Mouse (Mus musculus): ENCODE results near the gene Gspt1. TPM values are rescaled to one million over a fixed set of nuclear protein-coding genes. Genes with fewer than 3 reads are reported as not detected.
A peak's percentile ranks its signal among the peaks of the same experiment; 100 is the strongest.
"Not testable (repeated sequence)": the region's sequence is repeated elsewhere in the genome, so short reads cannot be mapped to it uniquely, and the experiment has no call there.

Gene Gspt1
- 39.6 and 41.9 TPM in 2 replicates for polyA plus RNA-seq (2015; fragmentation: Nextera tagmentation; extraction: Ambion mirVana)

- H3K27me3 ChIP-seq (ENCODE audit: control insufficient read depth, insufficient read depth, low read depth, low read length) = no peaks in the 10 kb centered on the region
- ATAC-seq = peak; percentile 98
- peaks cover 17% of the 10 kb centered on the region for H3K4me1 ChIP-seq (ENCODE audit: control insufficient read depth, insufficient read depth, low read length)
- H3K4me2 ChIP-seq (ENCODE audit: low read length) = peak within 1 kb of the TSS; percentile 96
- under 1% methylated on average over 68 of the region's 76 CpGs for WGBS
- H3K9me3 ChIP-seq (replicated peaks; ENCODE audit: control insufficient read depth, low read length, poor library complexity, severe bottlenecking) = no peaks in the 10 kb centered on the region
- H3K27ac ChIP-seq (ENCODE audit: low read length) = peak within 1 kb of the TSS; percentile 91
- no peaks in the 10 kb centered on the region for H3K36me3 ChIP-seq (ENCODE audit: control insufficient read depth, insufficient read depth, low read length)
- H3K9ac ChIP-seq (ENCODE audit: low read depth, low read length) = peak within 1 kb of the TSS; percentile 93
- peak within 1 kb of the TSS; percentile 100 for H3K4me3 ChIP-seq (ENCODE audit: low read depth, low read length)
Measured at GRCm38 (mm10) chr16:11253898-11254722, at the start of gene Gspt1. Gene Gspt1, minus strand, starts transcription at chr16:11254325.

GRCm38 (mm10) chr16:11303741-11304140 is 49.6 kb upstream of the Gspt1 start:
- H3K4me3 ChIP-seq (ENCODE audit: low read depth, low read length) = no peak overlapping the region
- ATAC-seq = no peak
- H3K27me3 ChIP-seq (ENCODE audit: control insufficient read depth, insufficient read depth, low read depth, low read length) = no peaks in the 10 kb centered on the region
- H3K27ac ChIP-seq (ENCODE audit: low read length) = no peak overlapping the region
- no peaks in the 10 kb centered on the region for H3K36me3 ChIP-seq (ENCODE audit: control insufficient read depth, insufficient read depth, low read length)
- H3K4me2 ChIP-seq (ENCODE audit: low read length) = no peak overlapping the region
- no peaks in the 10 kb centered on the region for H3K9me3 ChIP-seq (replicated peaks; ENCODE audit: control insufficient read depth, low read length, poor library complexity, severe bottlenecking)
- no peak overlapping the region for H3K9ac ChIP-seq (ENCODE audit: low read depth, low read length)
- H3K4me1 ChIP-seq (ENCODE audit: control insufficient read depth, insufficient read depth, low read length) = no peaks in the 10 kb centered on the region

GRCm38 (mm10) chr16:11297700-11298099 is 43.6 kb upstream of the Gspt1 start:
- WGBS = 60% methylated on average over 1 of the region's 1 CpGs
- ATAC-seq = not testable (repeated sequence)

GRCm38 (mm10) chr16:11295583-11295982 is 41.5 kb upstream of the Gspt1 start:
- 84% methylated on average over 4 of the region's 4 CpGs for WGBS
- H3K27ac ChIP-seq (ENCODE audit: low read length) = not testable (repeated sequence)

More at GRCm38 (mm10) chr16:11297700-11298099, 43.6 kb upstream of the Gspt1 start:
- H3K27ac ChIP-seq (ENCODE audit: low read length); H3K4me1 ChIP-seq (ENCODE audit: control insufficient read depth, insufficient read depth, low read length); H3K4me2 ChIP-seq (ENCODE audit: low read length); H3K9ac ChIP-seq (ENCODE audit: low read depth, low read length); H3K4me3 ChIP-seq (ENCODE audit: low read depth, low read length); H3K9me3 ChIP-seq (replicated peaks; ENCODE audit: control insufficient read depth, low read length, poor library complexity, severe bottlenecking); H3K27me3 ChIP-seq (ENCODE audit: control insufficient read depth, insufficient read depth, low read depth, low read length); H3K36me3 ChIP-seq (ENCODE audit: control insufficient read depth, insufficient read depth, low read length): not testable (repeated sequence)

GRCm38 (mm10) chr16:11288873-11289272 is 34.7 kb upstream of the Gspt1 start:
- not testable (repeated sequence) for H3K36me3 ChIP-seq (ENCODE audit: control insufficient read depth, insufficient read depth, low read length); H3K9ac ChIP-seq (ENCODE audit: low read depth, low read length); H3K4me3 ChIP-seq (ENCODE audit: low read depth, low read length); H3K27ac ChIP-seq (ENCODE audit: low read length); H3K4me1 ChIP-seq (ENCODE audit: control insufficient read depth, insufficient read depth, low read length); H3K9me3 ChIP-seq (replicated peaks; ENCODE audit: control insufficient read depth, low read length, poor library complexity, severe bottlenecking); H3K4me2 ChIP-seq (ENCODE audit: low read length); ATAC-seq; H3K27me3 ChIP-seq (ENCODE audit: control insufficient read depth, insufficient read depth, low read depth, low read length)
- WGBS = 88% methylated on average over 7 of the region's 8 CpGs

More at GRCm38 (mm10) chr16:11295583-11295982, 41.5 kb upstream of the Gspt1 start:
- H3K36me3 ChIP-seq (ENCODE audit: control insufficient read depth, insufficient read depth, low read length); ATAC-seq; H3K9ac ChIP-seq (ENCODE audit: low read depth, low read length); H3K4me2 ChIP-seq (ENCODE audit: low read length); H3K27me3 ChIP-seq (ENCODE audit: control insufficient read depth, insufficient read depth, low read depth, low read length); H3K4me1 ChIP-seq (ENCODE audit: control insufficient read depth, insufficient read depth, low read length); H3K9me3 ChIP-seq (replicated peaks; ENCODE audit: control insufficient read depth, low read length, poor library complexity, severe bottlenecking); H3K4me3 ChIP-seq (ENCODE audit: low read depth, low read length): not testable (repeated sequence)

GRCm38 (mm10) chr16:11285949-11286348 is 31.8 kb upstream of the Gspt1 start:
- Histone ChIP-seq H3K9ac (ENCODE audit: low read depth, low read length) (no peak overlapping the region), H3K4me2 (ENCODE audit: low read length) (no peak overlapping the region), H3K4me3 (ENCODE audit: low read depth, low read length) (no peak overlapping the region), H3K4me1 (ENCODE audit: control insufficient read depth, insufficient read depth, low read length) (no peaks in the 10 kb centered on the region), H3K9me3 (replicated peaks; ENCODE audit: control insufficient read depth, low read length, poor library complexity, severe bottlenecking) (no peaks in the 10 kb centered on the region), H3K27ac (ENCODE audit: low read length) (no peak overlapping the region), H3K27me3 (ENCODE audit: control insufficient read depth, insufficient read depth, low read depth, low read length) (no peaks in the 10 kb centered on the region), H3K36me3 (ENCODE audit: control insufficient read depth, insufficient read depth, low read length) (no peaks in the 10 kb centered on the region)
- WGBS = 97% methylated on average over 2 of the region's 2 CpGs
- ATAC-seq = no peak

GRCm38 (mm10) chr16:11284881-11285280 is 30.8 kb upstream of the Gspt1 start:
- no peak overlapping the region for H3K9ac ChIP-seq (ENCODE audit: low read depth, low read length)
- no peaks in the 10 kb centered on the region for H3K27me3 ChIP-seq (ENCODE audit: control insufficient read depth, insufficient read depth, low read depth, low read length)
- H3K9me3 ChIP-seq (replicated peaks; ENCODE audit: control insufficient read depth, low read length, poor library complexity, severe bottlenecking) = no peaks in the 10 kb centered on the region
- no peaks in the 10 kb centered on the region for H3K36me3 ChIP-seq (ENCODE audit: control insufficient read depth, insufficient read depth, low read length)
- H3K4me3 ChIP-seq (ENCODE audit: low read depth, low read length) = no peak overlapping the region
- H3K4me1 ChIP-seq (ENCODE audit: control insufficient read depth, insufficient read depth, low read length) = no peaks in the 10 kb centered on the region
- no peak overlapping the region for H3K4me2 ChIP-seq (ENCODE audit: low read length)
- no peak overlapping the region for H3K27ac ChIP-seq (ENCODE audit: low read length)
- no peak for ATAC-seq
- 97% methylated on average over 2 of the region's 2 CpGs for WGBS

- Histone ChIP-seq H3K36me3 (ENCODE audit: control insufficient read depth, insufficient read depth, low read length) (no peaks in the 10 kb centered on the region), H3K4me1 (ENCODE audit: control insufficient read depth, insufficient read depth, low read length) (no peaks in the 10 kb centered on the region), H3K27ac (ENCODE audit: low read length) (no peak overlapping the region), H3K4me3 (ENCODE audit: low read depth, low read length) (no peak overlapping the region), H3K27me3 (ENCODE audit: control insufficient read depth, insufficient read depth, low read depth, low read length) (no peaks in the 10 kb centered on the region), H3K9ac (ENCODE audit: low read depth, low read length) (no peak overlapping the region), H3K9me3 (replicated peaks; ENCODE audit: control insufficient read depth, low read length, poor library complexity, severe bottlenecking) (no peaks in the 10 kb centered on the region), H3K4me2 (ENCODE audit: low read length) (no peak overlapping the region)
- 88% methylated on average over 5 of the region's 5 CpGs for WGBS
- no peak for ATAC-seq
Measured at GRCm38 (mm10) chr16:11282655-11283232, 28.6 kb upstream of the Gspt1 start.

- 52% methylated on average over 6 of the region's 6 CpGs for WGBS
- Histone ChIP-seq H3K9ac (ENCODE audit: low read depth, low read length) (no peak overlapping the region), H3K4me1 (ENCODE audit: control insufficient read depth, insufficient read depth, low read length) (no peaks in the 10 kb centered on the region), H3K27me3 (ENCODE audit: control insufficient read depth, insufficient read depth, low read depth, low read length) (no peaks in the 10 kb centered on the region), H3K9me3 (replicated peaks; ENCODE audit: control insufficient read depth, low read length, poor library complexity, severe bottlenecking) (no peaks in the 10 kb centered on the region), H3K36me3 (ENCODE audit: control insufficient read depth, insufficient read depth, low read length) (no peaks in the 10 kb centered on the region), H3K4me2 (ENCODE audit: low read length) (no peak overlapping the region), H3K27ac (ENCODE audit: low read length) (no peak overlapping the region), H3K4me3 (ENCODE audit: low read depth, low read length) (no peak overlapping the region)
- ATAC-seq = no peak
Measured at GRCm38 (mm10) chr16:11278778-11279177, 24.7 kb upstream of the Gspt1 start.
